Mouse (Mus musculus) 3134 (cell line): ENCODE data around the gene Samd11.

Experiments used
- DNase-seq: peaks from one replicate; pipeline ENCODE4 v3.0.0-alpha.2; 2011; ENCODE audit warnings: low spot score; ENCODE audit not compliant: insufficient read length; ENCODE audit errors: extremely low read depth

The Samd11 gene

GRCm38 (mm10) chr4:156216196-156216595 is 39.3 kb downstream of the Samd11 start:
- DNase-seq, result no peak

- DNase-seq, result no peak
These were observed 39.8 kb downstream of the Samd11 start, which contains the start of gene Perm1 for GRCm38 (mm10) chr4:156215649-156216048. Gene Perm1, plus strand, starts transcription at chr4:156215868.

- no peak for DNase-seq
These were observed 42.3 kb downstream of the Samd11 start for GRCm38 (mm10) chr4:156213134-156213533.

GRCm38 (mm10) chr4:156209963-156210635 is 45.4 kb downstream of the Samd11 start:
- DNase-seq, result no peak

GRCm38 (mm10) chr4:156208872-156209271 is 46.6 kb downstream of the Samd11 start:
- no peak for DNase-seq

GRCm38 (mm10) chr4:156203413-156204131 is 51.9 kb downstream of the Samd11 start:
- peak; percentile 83 for DNase-seq

- peak; percentile 84 for DNase-seq
These were observed 52.5 kb downstream of the Samd11 start, which contains the start of gene AW011738 for GRCm38 (mm10) chr4:156203001-156203412. Gene AW011738, plus strand, starts transcription at chr4:156203304.

- DNase-seq, result no peak
These were observed 53.0 kb downstream of the Samd11 start for GRCm38 (mm10) chr4:156202462-156202893.

GRCm38 (mm10) chr4:156200623-156201475 is 54.6 kb downstream of the Samd11 start, which contains the start of gene Isg15:
Gene Isg15, minus strand, starts transcription at chr4:156200818.
- DNase-seq, result peak; percentile 48

- DNase-seq, result peak; percentile 94
These were observed 57.6 kb downstream of the Samd11 start for GRCm38 (mm10) chr4:156197829-156198205.

- DNase-seq, result peak; percentile 42
These were observed 58.2 kb downstream of the Samd11 start, which contains the start of gene Agrn for GRCm38 (mm10) chr4:156197131-156197828. Gene Agrn, minus strand, starts transcription at chr4:156197488.
